Mouse (Mus musculus) CH12.LX (cell line): ENCODE measurements around the gene Napb. TPM values are rescaled to one million over a fixed set of nuclear protein-coding genes. Genes with fewer than 3 reads are reported as not detected.
A peak's percentile ranks its signal among the peaks of the same experiment; 100 is the strongest.

Experiments
- DNase-seq: peaks from one replicate; pipeline ENCODE4 v3.0.0-alpha.2; 2013; ENCODE audit errors: extremely low read depth
- H3K27ac ChIP-seq: 2 replicates; pipeline ENCODE4 v1.5.1; 2012; ENCODE audit warnings: low read depth, mild to moderate bottlenecking, control low read depth, moderate library complexity; ENCODE audit not compliant: insufficient read depth
- H3K27me3 ChIP-seq: replicated peaks from 2 replicates; pipeline ENCODE3; 2012; ENCODE audit warnings: inconsistent platforms
- H3K36me3 ChIP-seq, 2 experiments: replicated peaks in 1 of 2; 2 replicates each; pipeline versions ENCODE3 to v1.6.1; 2012; ENCODE audit warnings: inconsistent platforms in 1 of 2, low read length in 1 of 2, mild to moderate bottlenecking in 1 of 2, mixed read lengths in 1 of 2, moderate library complexity in 1 of 2; ENCODE audit not compliant: control insufficient read depth in 1 of 2, insufficient read depth in 1 of 2
- H3K4me1 ChIP-seq, 2 experiments: 2 replicates each; pipeline ENCODE4 v1.6.1; 2012; ENCODE audit warnings: inconsistent platforms in 1 of 2, moderate library complexity in 1 of 2; ENCODE audit not compliant: insufficient read depth in 2 of 2, control insufficient read depth in 1 of 2
- H3K4me2 ChIP-seq: 2 replicates; pipeline ENCODE4 v1.6.1; 2012; ENCODE audit warnings: low read depth, mild to moderate bottlenecking, control low read depth; ENCODE audit not compliant: poor library complexity, insufficient read depth, severe bottlenecking
- H3K4me3 ChIP-seq, 3 experiments: fragments of 150-350 bp in 1 of 3; sonication (generic) in 1 of 3; replicated peaks in 1 of 3; 2 replicates each; pipeline versions ENCODE3 to v1.5.1; 2011 to 2012; ENCODE audit warnings: low read depth in 2 of 3, low read length in 2 of 3, mild to moderate bottlenecking in 2 of 3, moderate library complexity in 2 of 3, control low read depth in 1 of 3, improper control_type of control experiment in 1 of 3, inconsistent platforms in 1 of 3, mixed read lengths in 1 of 3; ENCODE audit not compliant: poor library complexity in 1 of 3
- H3K79me2 ChIP-seq: replicated peaks from 2 replicates; pipeline ENCODE4 v1.6.1; 2012; ENCODE audit warnings: mild to moderate bottlenecking, moderate library complexity; ENCODE audit not compliant: control insufficient read depth, poor library complexity, insufficient read depth, severe bottlenecking; ENCODE audit errors: extremely low read depth
- H3K9ac ChIP-seq: 2 replicates; pipeline ENCODE4 v1.6.1; 2012; ENCODE audit warnings: low read depth, mild to moderate bottlenecking, control low read depth, moderate library complexity; ENCODE audit not compliant: insufficient read depth
- H3K9me3 ChIP-seq: replicated peaks from 2 replicates; pipeline ENCODE3; 2012; ENCODE audit warnings: low read length, inconsistent platforms, mixed read lengths
- CTCF ChIP-seq, 2 experiments: IDR thresholded peaks in 1 of 2; conservative IDR thresholded peaks in 1 of 2; 2 replicates each; pipeline ENCODE4 v1.5.1; 2011 to 2012; ENCODE audit warnings: low read depth in 2 of 2, low read length in 2 of 2, improper control_type of control experiment in 1 of 2, inconsistent platforms in 1 of 2, mild to moderate bottlenecking in 1 of 2, moderate library complexity in 1 of 2
- ELF1 ChIP-seq: IDR thresholded peaks from 2 replicates; pipeline ENCODE4 v1.6.1; 2014; ENCODE audit warnings: low read depth, mild to moderate bottlenecking, inconsistent platforms, low read length, improper control_type of control experiment
- EP300 ChIP-seq: IDR thresholded peaks from 2 replicates; pipeline ENCODE4 v1.6.1; 2011; ENCODE audit warnings: low read length, improper control_type of control experiment
- GABPA ChIP-seq: IDR thresholded peaks from 2 replicates; pipeline ENCODE4 v1.6.1; 2012; ENCODE audit warnings: low read depth, low read length, improper control_type of control experiment, inconsistent platforms; ENCODE audit not compliant: insufficient replicate concordance
- JUND ChIP-seq: conservative IDR thresholded peaks from 2 replicates; pipeline ENCODE4 v1.6.1; 2011; ENCODE audit warnings: low read depth, low read length, improper control_type of control experiment
- KAT2A ChIP-seq: IDR thresholded peaks from 2 replicates; pipeline ENCODE4 v1.6.1; 2012; ENCODE audit warnings: low read length, improper control_type of control experiment, inconsistent platforms; ENCODE audit not compliant: insufficient replicate concordance
- MAX ChIP-seq: IDR thresholded peaks from 2 replicates; pipeline ENCODE4 v1.6.1; 2011; ENCODE audit warnings: low read length, improper control_type of control experiment
- MAZ ChIP-seq: IDR thresholded peaks from 2 replicates; pipeline ENCODE4 v1.6.1; 2012; ENCODE audit warnings: low read depth, mild to moderate bottlenecking, inconsistent platforms, low read length, improper control_type of control experiment, moderate library complexity
- MEF2A ChIP-seq: IDR thresholded peaks from 2 replicates; pipeline ENCODE4 v1.6.1; 2014; ENCODE audit warnings: low read depth, mild to moderate bottlenecking, inconsistent platforms, low read length, improper control_type of control experiment, borderline replicate concordance
- NELFE ChIP-seq: IDR thresholded peaks from 2 replicates; pipeline ENCODE4 v1.6.1; 2011; ENCODE audit warnings: low read depth, low read length, improper control_type of control experiment
- NRF1 ChIP-seq: IDR thresholded peaks from 2 replicates; pipeline ENCODE4 v1.6.1; 2014; ENCODE audit warnings: low read depth, mild to moderate bottlenecking, inconsistent platforms, low read length, improper control_type of control experiment, moderate library complexity
- PAX5 ChIP-seq: IDR thresholded peaks from 2 replicates; pipeline ENCODE4 v1.6.1; 2012; ENCODE audit warnings: low read length, inconsistent platforms, mixed read lengths
- POLR2A ChIP-seq: IDR thresholded peaks from 2 replicates; pipeline ENCODE4 v1.6.1; 2011; ENCODE audit warnings: low read depth, mild to moderate bottlenecking, improper control_type of control experiment, low read length
- POLR2AphosphoS2 ChIP-seq: IDR thresholded peaks from 2 replicates; pipeline ENCODE4 v1.6.1; 2011; ENCODE audit warnings: low read depth, low read length, improper control_type of control experiment
- TBP ChIP-seq: conservative IDR thresholded peaks from 2 replicates; pipeline ENCODE4 v1.6.1; 2011; ENCODE audit warnings: low read depth, low read length, improper control_type of control experiment
- UBTF ChIP-seq: IDR thresholded peaks from 2 replicates; pipeline ENCODE4 v1.6.1; 2012; ENCODE audit warnings: low read depth, mild to moderate bottlenecking, inconsistent platforms, low read length, improper control_type of control experiment, moderate library complexity
- ZC3H11A ChIP-seq: IDR thresholded peaks from 2 replicates; pipeline ENCODE4 v1.6.1; 2012; ENCODE audit warnings: low read depth, mild to moderate bottlenecking, inconsistent platforms, low read length, improper control_type of control experiment
- ZKSCAN1 ChIP-seq: IDR thresholded peaks from 2 replicates; pipeline ENCODE4 v1.6.1; 2012; ENCODE audit warnings: low read depth, inconsistent platforms, low read length, improper control_type of control experiment, borderline replicate concordance
- ZNF384 ChIP-seq: IDR thresholded peaks from 2 replicates; pipeline ENCODE4 v1.6.1; 2012; ENCODE audit warnings: low read depth, low read length, improper control_type of control experiment, inconsistent platforms
- dilution Hi-C: fragments of 300-500 bp; cut with MboI; formaldehyde crosslinking; loops from 2 replicates; pipeline ENCODE4 v1.14.3; 2020; ENCODE audit warnings: low sequenced_read_pairs; ENCODE audit not compliant: extremely low pct_unique_long_range_greater_than_20kb, extremely low pct_ligation_motif_present
- in situ Hi-C: fragments of 300-500 bp; cut with MboI; formaldehyde crosslinking; loops from 3 replicates; pipeline ENCODE4 v1.14.3; 2019; ENCODE audit warnings: low sequenced_read_pairs, low pct_ligation_motif_present, low pct_unique_long_range_greater_than_20kb, mixed read lengths
- polyA plus RNA-seq: library from polyadenylated mRNA; unstranded; fragments of >175 nt; gene quantifications from 2 replicates; pipeline ENCODE4 v1.2.1, GENCODE M21; 2012; ENCODE audit warnings: low read depth; ENCODE audit not compliant: insufficient read length
- total RNA-seq, 2 experiments: library from RNA; depleted of rRNA; stranded (reverse); fragments of 300-350 nt in 1 of 2; fragments of >200 nt in 1 of 2; gene quantifications; 2 replicates each; pipeline ENCODE4 v1.2.3; 2012 to 2014

Napb gene
- total and polyA plus RNA-seq, 3 experiments, result 0.98 to 2.6 (median 1.6) TPM

DNA sequence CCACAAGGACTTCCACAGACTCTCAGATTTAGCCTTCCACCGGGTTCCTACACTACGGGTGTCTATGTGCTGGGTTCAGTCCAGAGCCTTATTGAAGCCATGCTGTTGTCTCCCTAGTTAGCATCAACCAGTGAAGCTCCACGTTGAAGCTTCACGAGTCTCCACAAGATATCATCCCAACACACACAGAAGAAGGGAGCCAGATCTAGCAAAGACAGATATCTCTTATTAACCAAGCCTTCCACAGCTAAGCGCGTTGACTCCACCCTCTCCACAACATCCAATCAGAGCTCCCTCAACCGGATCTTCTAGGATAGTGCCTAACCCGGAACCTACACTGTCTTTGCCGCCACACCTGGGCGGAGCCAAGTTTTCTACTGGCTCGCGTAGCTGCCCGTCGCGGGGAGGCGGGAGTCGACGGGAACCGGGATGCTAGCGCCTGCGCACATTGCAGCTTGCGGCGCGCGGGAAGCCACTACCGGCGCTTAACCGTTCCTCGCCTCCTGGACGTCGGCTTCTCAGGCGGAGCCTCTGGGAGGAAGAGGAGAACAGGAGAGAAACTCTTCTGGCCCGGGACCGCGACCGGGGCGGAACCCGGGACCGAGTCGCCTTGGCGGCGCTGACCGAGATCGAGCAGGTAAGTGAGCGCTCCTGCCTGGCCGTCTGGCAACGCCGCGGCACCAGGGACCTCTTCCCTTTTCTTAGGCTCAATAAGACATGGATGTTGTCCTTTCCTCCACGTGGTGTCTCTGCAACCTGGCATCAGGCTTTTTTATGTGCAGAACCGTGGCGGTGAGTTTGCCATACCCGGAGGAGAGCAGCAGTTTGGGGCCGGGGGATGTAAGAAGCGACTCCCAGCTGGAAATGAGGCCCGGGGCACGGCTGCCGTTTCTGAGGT lies 59.8 kb downstream of the Napb start, which contains the start of gene Nxt1 (continued):
- TF ChIP-seq NELFE (peak; percentile 83; the same call in 1 of the 2 replicates), POLR2A (peak; percentile 91), ZNF384 (0 out of 2 replicates have a peak, but pooled peaks have one; percentile 39), ZKSCAN1 (no peak), UBTF (0 out of 2 replicates have a peak, but pooled peaks have one; percentile 4)

DNA sequence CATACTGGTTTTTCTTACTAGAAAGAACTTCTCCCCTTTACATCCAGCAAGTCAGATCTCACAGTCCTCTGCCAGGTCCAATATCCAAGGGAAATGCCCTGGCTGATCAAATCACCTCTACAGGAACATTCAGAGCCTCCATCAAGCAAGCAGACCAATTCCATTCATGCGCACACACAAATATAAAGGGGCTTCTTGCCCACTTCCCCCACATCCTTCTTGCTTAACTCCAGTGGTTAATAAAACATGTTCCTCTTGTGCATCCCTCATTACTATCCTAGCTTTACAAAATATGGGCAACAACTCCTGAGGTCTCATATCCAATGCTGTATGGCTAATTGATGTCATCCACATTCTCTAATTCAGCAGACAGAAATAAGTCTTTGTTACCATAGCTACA lies 68.8 kb downstream of the Napb start:
- no peak overlapping the region for H3K9ac ChIP-seq
- no peak overlapping the region for H3K4me2 ChIP-seq
- TF ChIP-seq PAX5, result no peak
- no peak for TF ChIP-seq ELF1
- no peak for TF ChIP-seq NRF1
- no peak for TF ChIP-seq POLR2AphosphoS2
- no peak for TF ChIP-seq EP300
- no peak for TF ChIP-seq UBTF
- TF ChIP-seq NELFE, result no peak
- no peak for TF ChIP-seq GABPA
- TF ChIP-seq MAZ, result no peak
- no peak for TF ChIP-seq KAT2A
- TF ChIP-seq MAX, result no peak
- TF ChIP-seq ZC3H11A, result no peak
- no peak for TF ChIP-seq JUND
- no peak for TF ChIP-seq CTCF (conservative IDR thresholded peaks at IDR 0.05 in 1 of 2, IDR thresholded peaks at IDR 0.05 in 1 of 2; ENCODE audit: low read depth in 2 of 2, low read length in 2 of 2)
- no peak for TF ChIP-seq MEF2A
- no peak for TF ChIP-seq TBP
- TF ChIP-seq ZNF384, result no peak
- H3K4me1 ChIP-seq, result peaks cover 0 to 3% of the 10 kb centered on the region in 2 experiments; a peak in 2 of 4 replicates
- H3K27ac ChIP-seq, result no peak overlapping the region
- no peaks in the 10 kb centered on the region for H3K9me3 ChIP-seq
- no peaks in the 10 kb centered on the region for H3K79me2 ChIP-seq
- H3K4me3 ChIP-seq, result no peak overlapping the region
- no peaks in the 10 kb centered on the region for H3K36me3 ChIP-seq
- no peak for DNase-seq
- in situ Hi-C loops (loop anchor here (25.0 kb wide), 1 partner anchor 276 kb away; the partner anchor contains the start of gene Sstr4), dilution Hi-C loops (no loop called here)
- peaks cover 8% of the 10 kb centered on the region for H3K27me3 ChIP-seq
